Mouse (Mus musculus): Measurements from ENCODE around the gene Oaz3.

- no peak for TF ChIP-seq CEBPB (IDR thresholded peaks at IDR 0.05; ENCODE audit: low read depth)
- TF ChIP-seq MAX (IDR thresholded peaks at IDR 0.05), result no peak
- TF ChIP-seq CTCF (IDR thresholded peaks at IDR 0.05; ENCODE audit: control insufficient read depth, insufficient read depth, insufficient read length), result no peak
- TF ChIP-seq MYOD1 (IDR thresholded peaks at IDR 0.05; ENCODE audit: control insufficient read depth, insufficient read length, low read depth), result no peak
- TF ChIP-seq USF1 (IDR thresholded peaks at IDR 0.05; ENCODE audit: low read depth), result no peak
- no peak for TF ChIP-seq FOSL1 (IDR thresholded peaks at IDR 0.05; ENCODE audit: insufficient read depth, low read length, poor library complexity, severe bottlenecking)
- no peak for TF ChIP-seq MYOG (IDR thresholded peaks at IDR 0.05; ENCODE audit: control insufficient read depth, extremely low read depth, insufficient read length)
Observed at GRCm38 (mm10) chr3:94468931-94469330, 25.2 kb upstream of the Oaz3 start.
